Mouse (Mus musculus) layer of hippocampus, postnatal 14 days (tissue): Measurements from ENCODE around the gene Spg7. TPM values are rescaled to one million over a fixed set of nuclear protein-coding genes. Genes with fewer than 3 reads are reported as not detected.
"Not testable (repeated sequence)": the region's sequence is repeated elsewhere in the genome, so short reads cannot be mapped to it uniquely, and the experiment has no call there.

Experiments used
- DNase-seq, 2 experiments: peaks; one replicate each; pipeline ENCODE4 v3.0.0; 2021 to 2022; ENCODE audit warnings: low spot score in 2 of 2, mixed read lengths in 1 of 2
- long read RNA-seq, 2 experiments: library from polyadenylated mRNA; stranded (forward); transcript quantifications; one replicate each; pipeline ENCODE4 v2.0.0; 2021
- total RNA-seq, 2 experiments: library from RNA; stranded (reverse); gene quantifications; 2 replicates each; pipeline ENCODE4 v1.2.3; 2021

Spg7 gene
- total RNA-seq = 10 to 100 TPM; 64.7 to 81.9 TPM
- long read RNA-seq, experiment 1, transcript Spg7-209 (17 exons, 2,896 nt) = major isoform, 60 of 88 reads
- long read RNA-seq, experiment 1, partial matches to known transcripts = 6 of 88 reads
- long read RNA-seq, experiment 1, other reads (novel, unspliced or antisense) = 22 of 88 reads
- long read RNA-seq, experiment 2, transcript Spg7-209 (17 exons, 2,896 nt) = major isoform, 65 of 108 reads
- long read RNA-seq, experiment 2, partial matches to known transcripts = 5 of 108 reads
- long read RNA-seq, experiment 2, other reads (novel, unspliced or antisense) = 37 of 108 reads

DNA sequence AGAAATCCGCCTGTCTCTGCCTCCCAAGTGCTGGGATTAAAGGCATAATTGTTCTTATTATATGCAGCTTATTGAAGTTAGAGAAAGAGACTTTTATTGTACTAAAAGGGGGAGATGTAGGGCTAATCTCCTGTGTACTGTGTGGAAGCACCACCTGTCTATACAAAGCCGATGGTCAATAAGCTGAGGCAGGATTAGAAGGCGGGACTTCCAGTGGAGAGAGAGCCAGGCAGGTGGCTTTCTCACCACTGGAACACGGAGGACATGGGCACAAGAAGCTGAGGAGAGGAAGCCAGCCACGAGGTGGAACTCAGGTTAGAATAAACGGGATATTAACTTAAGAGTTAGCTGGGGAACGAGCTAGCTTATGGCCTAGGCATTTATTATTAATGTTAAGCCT, at the start of gene Spg7:
Gene Spg7 (plus strand): TSS at position 222 of the 400 bp plus-strand sequence.
- no peak for DNase-seq

DNA sequence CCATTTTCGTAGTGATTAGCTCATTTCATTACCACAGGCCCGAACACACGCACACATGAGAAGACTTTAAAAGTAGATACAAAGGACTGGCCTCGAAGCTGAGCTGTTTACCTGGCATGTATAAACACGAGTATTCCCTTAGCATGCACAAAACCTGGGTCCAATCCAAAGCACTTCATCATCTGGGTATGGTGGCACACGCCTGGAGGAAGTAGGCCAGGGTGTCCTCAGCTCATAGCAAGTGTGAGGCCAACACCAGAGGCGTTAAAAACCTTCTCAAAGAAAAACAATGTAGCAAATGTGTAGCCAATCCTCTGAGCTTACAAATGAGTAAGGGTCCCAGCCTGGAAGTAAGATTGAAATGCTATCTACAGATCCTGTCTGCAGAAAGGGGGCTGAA, 48.3 kb upstream of the Spg7 start:
- no peak for DNase-seq

DNA sequence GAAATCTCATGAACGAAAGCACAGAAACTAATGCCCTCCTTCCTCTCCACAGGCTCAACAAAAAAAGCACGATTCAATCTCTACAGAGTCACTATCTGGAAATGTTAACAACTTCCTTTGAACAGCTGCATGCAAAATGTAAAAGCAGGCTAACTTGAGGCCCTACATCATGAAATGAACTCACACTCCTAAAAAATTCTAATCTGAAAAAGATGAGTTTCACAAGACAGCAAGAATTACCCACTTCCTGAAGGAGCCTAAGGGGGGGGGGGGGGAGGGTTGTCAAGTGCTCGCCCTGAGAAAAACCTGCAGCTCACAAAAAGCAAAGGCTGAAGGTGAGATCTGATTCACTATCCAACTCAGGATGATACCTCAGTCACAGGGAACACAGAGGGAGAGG, 47.7 kb upstream of the Spg7 start:
- no peak for DNase-seq

DNA sequence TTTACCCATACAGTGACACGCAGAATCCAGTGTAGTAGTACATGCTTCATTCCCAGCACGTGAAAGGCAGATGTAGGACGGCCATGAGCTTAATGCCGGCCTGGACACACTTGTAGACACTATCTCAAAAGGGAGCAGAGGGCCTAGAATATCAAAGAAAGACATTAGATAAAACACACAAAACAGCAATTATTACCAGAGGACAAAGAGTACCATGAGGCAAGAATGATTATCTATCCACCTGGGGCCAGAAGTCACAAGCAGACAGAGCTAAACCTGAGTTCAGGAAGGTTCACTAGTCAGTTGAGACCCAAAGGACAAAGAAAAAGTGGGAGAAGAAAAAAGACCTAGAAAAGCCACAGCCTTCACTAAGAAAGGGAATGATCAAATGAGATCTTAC, 45.6 kb upstream of the Spg7 start:
- DNase-seq = no peak

DNA sequence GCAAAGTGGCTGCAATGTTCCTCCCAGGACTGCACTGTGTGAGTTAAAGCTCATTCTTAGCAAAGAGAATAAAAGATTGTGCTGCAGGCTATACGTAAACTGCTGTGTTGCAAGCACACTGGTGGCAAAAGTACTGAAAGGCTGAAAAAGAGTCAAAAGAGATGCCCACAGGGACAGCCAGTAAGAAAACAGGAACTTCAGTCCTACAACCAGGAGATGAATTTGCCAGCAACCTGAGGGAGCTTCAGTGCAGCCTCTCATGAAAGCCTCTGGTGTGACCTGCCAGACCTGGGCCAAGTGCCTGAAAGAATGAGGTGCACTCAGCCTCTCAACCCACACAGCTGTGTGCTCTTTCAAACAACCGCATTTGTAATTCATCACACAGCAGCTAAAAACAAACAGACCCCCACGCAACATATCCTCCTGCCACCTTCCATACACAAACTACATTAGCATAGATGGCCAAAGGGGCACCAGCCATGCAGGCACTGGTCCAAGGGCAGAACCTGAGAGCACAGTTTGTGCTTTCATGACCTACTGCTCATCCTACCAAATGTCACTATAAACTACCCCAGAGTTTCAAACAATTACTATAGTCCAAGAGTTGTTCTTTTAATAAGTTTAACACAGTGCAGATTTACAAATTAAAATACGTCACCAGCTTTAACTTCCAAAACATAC, 44.1 kb upstream of the Spg7 start:
- no peak for DNase-seq

DNA sequence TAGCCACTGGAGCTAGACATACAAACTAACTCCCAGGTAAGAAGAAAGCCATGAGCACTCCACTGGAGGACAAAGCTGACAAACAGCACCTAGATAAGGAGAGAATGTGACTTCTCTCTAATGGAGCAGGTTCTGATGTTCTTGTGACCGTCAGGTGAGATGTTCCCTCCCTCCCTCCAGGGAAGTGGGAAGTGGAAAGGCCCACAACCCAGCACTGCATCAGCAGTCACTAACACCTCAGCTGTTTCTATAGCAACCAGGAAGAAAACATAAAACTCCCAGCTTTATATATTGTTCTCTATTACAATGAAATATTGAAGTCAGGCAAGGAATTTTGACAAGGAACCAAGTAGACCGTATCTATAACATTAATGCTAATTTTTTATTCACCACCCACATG, 42.7 kb upstream of the Spg7 start:
- DNase-seq = no peak

DNA sequence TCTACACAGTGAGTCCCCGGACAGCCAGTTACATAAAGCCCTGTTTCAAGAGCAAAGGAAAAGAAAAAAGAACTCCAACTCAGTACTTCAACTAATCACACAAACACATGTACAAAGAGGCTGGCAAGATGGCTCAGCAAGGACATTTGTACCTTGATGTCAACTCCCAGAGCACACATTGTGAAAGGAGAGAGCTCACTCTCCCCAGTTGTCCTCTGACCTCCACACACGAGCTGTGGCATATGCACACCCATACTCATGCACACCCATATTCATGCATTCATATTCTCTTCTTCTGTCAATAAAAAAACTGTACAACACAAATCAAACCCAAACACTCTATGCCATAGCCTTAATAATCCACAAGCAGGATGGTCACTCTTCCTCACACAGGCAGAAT, 41.9 kb upstream of the Spg7 start:
- DNase-seq = no peak

DNA sequence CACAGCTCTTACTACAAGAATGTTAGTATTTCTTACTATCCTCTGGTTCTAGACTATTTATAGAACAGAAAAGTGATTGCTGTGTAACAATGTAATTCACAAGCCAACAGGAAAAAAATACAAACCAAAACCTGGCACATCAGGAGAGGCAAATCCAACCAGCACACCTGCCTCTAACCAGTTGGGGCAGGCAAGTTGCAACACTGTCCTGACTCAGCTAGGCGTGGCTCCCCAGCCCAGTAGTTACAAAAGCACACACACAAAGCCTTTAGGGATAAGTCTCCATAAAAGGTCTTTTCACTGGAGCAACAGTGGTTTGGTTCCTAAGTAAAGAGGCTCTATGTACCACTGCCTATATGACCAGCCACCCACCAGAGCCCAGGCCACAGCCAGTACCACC, 41.5 kb upstream of the Spg7 start:
- no peak for DNase-seq

DNA sequence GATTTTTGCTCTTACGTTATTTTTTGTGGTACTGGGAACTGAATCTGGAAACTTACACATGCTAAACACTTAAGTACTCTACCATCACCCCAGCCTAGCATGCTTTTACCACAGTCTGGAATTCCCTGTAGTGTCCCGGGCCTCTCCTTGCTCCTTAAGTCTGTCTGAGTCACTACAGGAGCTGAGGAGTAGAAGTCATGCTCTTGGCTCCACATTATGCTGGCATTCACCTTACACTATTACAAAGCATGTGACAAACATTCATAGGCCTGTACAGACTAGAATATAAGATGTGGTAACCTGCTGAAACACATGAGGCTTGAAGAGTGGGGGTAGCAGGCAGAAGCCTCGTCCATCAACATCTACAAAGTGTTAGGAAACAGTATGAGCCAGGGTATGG, 40.0 kb upstream of the Spg7 start:
- DNase-seq = no peak

DNA sequence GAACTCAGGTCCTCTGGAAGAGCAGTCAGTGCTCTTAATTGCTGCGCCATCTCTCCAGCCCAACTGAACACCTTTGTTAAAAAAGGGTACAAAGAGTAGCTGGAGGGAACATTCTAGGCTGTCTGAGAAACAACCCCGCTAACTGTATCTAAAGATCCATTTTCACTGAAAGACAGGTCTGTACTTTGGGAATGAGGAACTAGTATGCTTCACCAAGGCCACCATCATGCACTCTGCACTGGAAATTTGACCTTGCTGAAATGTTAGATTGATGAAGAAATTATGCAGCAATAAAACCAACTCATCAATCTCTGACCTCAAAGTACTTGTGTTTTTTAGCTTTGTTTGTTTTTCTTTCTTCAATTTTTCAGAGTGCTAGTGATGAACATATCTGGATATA, 38.5 kb upstream of the Spg7 start:
- no peak for DNase-seq

DNA sequence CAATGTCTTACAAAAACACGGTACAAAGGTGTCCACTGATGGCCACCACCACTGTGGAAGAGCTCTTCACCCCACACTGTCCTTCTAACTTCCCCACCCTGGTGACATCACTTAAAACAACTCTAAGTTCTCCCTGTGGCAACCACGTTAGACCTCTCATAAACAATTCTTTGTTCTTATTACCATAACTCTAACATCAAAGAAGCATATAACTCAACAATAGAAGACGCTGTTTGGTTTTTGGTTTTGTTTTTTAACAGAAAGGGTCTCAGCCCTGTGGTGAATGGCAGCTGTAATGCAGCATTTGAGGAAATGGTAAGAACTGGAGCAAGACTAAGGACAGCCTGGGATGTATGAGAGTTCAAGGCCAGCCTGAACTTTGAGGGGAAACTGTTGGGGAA, 36.8 kb upstream of the Spg7 start:
- DNase-seq = no peak

DNA sequence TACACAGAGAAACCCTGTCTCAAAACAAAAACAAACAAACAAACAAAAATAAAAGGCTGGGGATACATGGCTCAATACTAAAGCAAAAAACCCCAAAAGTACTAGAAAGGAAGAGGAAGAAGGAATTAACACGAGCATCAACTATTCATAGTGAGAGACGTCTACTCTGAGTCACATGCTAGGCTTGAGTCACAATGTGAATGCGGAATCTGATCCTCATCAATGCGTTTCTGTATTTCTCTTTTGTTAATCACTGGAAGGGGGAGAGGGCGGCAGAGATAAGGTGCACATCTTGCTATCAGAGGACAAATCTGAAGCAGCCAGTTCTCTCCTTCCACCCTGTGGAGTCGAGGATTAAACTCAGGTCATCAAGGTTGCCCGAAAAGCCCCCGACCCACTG, 35.0 kb upstream of the Spg7 start:
- no peak for DNase-seq

DNA sequence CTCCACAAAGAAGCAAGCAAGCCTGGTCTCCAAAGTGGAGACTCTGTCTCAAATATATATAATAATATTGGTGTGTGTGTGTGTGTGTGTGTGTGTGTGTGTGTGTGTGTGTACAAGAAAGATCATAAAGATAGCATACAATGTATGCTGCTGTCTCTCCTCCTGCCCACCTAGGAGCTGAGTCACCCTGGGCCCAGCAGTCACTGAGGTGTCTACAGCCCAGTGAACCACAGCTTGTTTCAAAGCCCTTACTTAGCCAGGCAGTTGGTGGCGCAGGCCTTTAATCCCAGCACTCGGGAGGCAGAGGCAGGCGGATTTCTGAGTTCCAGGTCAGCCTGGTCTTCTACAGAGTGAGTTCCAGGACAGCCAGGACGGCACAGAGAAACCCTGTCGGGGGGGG, 32.7 kb upstream of the Spg7 start:
- DNase-seq = not testable (repeated sequence)

DNA sequence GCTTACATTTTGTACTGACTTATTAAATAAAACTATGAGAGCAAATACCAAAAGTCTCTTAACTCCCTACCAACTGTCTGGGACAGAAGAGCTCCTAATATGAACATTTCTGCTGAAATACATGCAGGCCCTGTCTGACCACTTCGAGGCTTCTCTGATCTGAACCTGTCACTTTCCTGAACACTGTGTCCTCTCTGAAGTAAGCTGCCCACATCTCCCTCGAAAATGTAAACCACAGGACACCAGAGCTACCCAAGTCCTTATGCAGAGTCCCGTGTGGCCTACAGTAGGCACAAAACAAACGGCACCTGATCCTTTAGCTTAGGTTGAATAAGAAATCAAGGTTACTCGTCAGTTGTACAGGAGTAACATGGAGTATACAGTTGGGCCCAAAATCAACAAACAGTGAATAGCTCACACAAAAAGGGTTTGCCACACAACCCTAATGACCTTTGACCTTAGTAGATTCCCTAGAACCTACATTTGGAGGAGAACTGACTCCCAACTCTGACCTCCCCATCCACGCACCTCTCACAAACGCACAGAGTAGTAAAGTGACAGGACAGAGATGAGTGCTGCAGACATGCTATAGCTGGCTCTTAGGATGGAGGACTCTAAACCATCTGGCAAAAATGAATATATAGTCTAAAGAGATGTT, 31.3 kb upstream of the Spg7 start:
- no peak for DNase-seq

DNA sequence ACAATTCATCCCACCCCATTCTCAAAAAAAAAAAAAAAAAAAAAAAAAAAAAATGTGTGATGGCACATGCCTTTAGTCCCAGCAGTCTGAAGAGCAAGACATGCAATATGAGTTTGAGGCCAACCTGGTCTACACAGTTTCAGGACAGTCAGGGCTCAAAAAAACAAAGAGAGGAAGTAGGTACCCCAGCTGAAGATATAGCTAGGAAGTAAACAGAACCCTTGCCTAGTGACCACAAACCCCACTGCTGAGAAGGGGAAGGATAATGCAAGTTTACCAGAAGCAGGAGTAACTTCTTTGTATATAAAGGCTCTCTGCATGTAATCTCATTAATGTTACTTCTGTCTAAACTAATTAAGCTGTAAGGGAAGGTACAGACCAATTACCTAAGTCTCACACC, 30.0 kb upstream of the Spg7 start:
- DNase-seq = no peak

DNA sequence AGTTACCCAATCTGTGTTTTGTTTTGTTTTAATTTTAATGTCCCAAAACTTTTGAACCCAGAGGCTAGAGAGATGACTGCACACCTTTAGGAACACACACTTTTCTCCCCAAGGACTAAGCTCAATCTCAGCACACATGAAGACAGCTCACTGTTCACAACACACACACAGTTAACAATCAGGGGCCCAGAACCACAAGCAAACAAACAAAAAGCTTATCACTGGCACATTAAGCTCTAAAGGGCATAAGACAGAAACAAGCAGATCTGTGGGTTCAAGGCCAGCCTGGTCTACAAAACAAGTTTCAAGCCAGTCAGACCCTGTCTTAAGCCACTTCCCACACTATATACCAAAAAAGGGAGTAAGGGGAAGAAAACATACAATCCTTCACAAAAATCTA, 29.3 kb upstream of the Spg7 start:
- DNase-seq = no peak

DNA sequence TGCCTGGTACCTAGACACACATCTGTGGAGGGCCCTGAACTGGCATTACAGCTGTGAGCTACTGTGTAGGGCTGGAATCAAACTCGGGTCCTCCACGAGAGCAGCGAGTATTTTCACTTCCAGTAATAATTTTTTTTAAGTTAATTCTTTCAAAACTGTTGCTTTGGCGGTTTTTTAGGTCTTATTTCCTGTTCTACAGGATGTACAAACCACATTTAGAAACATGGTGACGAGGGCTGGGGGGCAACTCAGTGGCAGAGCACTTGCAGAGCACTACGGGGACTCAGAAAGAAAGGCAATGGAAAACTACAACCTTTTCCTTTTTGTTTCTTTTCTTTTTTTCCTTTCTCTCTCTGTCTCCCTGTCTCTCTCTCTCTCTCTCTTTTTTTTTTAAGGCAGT, 28.6 kb upstream of the Spg7 start:
- no peak for DNase-seq

DNA sequence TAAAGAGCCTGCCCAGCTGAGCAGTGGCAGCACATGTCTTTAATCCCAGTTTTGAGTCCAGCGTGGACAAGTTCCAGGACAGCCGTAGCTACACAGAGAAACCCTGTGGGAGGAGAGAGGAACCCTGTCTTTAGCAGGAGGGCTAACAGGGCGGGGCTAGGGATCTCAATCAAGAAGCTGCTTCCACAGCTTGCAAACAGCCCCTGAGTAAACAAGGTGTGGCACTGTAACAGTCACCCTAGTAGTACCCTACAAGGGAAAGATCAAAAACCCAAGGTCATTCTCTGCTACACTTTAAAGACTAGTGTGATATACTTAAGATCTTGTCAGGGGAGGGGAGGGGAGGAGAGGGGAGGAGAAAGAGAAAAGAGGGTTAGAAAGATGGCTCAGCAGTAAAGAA, 25.8 kb upstream of the Spg7 start:
- DNase-seq = no peak

DNA sequence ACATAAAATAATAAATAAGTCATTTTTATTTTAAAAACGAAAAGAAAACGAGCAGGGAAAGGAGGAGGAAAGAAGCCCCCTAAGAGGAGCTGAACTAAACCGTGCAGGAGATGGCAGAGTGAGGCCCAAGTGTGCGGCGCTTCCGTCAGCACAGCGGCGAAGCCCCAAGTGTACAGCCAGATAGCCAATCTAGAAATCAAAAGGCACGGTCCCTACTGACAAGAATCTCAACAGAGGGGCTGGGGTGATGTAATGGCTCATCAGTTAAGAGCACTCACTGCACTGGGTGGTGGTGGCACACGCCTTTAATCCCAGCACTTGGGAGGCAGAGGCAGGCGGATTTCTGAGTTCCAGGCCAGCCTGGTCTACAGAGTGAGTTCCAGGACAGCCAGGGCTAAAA, 25.3 kb upstream of the Spg7 start:
- no peak for DNase-seq

DNA sequence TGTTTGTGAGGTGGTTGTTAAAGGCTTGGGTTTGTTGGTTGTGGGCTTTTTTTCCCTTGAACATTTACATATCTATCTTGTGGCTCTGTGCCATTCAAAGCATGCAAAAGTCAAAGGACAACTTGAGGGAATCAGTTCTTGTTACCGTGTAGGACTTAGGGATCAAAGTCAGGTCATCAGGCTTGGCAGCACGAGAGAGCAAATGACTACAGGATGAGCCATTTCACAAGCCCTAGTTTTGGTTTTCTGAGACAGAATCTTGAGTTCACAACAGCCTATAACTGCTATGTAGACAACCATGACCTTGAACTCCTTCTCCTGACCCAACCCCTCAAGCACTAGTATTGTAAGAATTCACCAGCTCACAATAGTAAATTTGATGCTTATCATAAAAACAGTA, 24.4 kb upstream of the Spg7 start:
- DNase-seq = no peak

DNA sequence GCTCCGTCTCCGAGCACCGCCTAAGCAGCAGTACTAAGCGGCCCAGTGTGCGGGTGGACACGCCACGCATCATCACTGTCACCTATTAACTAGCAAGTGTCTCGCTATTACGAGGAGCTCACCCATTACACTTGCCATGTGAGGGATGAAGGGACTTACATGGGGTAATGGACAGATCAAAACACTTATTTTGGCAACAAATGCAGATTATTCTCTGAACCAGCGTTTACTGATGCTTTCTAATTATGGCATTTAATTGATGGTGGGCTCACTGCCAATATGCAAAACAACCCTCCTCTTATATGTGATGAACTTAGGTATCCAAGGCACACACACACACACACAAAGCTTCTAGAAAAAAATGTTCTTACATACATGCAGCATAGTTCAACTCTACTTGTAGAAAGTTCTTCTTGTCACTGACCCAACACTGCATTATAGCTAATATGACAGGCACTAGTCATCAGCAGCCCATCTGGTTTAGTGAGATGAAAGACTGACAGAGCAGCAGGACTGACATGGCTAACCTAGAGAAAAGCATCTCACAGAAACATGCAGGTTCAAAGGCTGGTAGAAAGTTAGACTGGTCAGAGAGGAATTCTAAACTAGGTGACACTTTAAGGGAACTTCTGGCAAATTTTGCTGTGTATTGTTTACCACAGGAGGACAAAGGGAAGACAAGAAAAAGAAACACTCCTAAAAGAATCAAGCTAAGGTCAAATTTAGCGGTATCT, 23.2 kb upstream of the Spg7 start:
- no peak for DNase-seq

DNA sequence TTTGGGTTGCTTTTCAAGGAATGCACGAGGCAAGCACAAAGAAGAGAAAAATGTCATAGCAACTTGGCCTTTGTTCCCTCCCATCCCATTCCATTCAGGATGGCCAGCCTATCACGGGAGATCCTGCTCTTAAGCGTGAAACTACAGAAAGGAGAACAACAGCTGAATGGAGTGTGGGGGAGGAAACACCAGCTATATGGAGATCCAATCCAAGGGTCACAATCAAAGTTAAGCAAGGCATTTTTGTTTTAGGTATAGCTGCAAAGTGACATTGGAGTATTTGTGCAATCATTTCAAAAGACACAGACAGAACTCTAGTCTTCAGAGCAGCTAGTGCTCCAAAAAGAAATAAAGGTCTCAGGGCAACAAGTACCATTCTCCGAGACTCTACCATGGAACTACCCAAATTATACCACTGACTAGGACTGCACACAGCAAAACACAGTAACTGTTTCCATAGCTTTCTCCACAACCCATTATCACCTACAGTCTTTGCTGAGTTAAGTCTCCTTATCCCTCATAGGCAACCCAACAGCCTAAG, 22.6 kb upstream of the Spg7 start:
- no peak for DNase-seq
